Mouse (Mus musculus): ENCODE measurements at regions not wholly inside any gene's neighbourhood (a gene's known extent, or its start where the extent isn't known, plus 50 kb on each side); places are given as distances from the start of the nearest gene placed in this dataset.
"Not testable (repeated sequence)": the region's sequence is repeated elsewhere in the genome, so short reads cannot be mapped to it uniquely, and the experiment has no call there.

DNA sequence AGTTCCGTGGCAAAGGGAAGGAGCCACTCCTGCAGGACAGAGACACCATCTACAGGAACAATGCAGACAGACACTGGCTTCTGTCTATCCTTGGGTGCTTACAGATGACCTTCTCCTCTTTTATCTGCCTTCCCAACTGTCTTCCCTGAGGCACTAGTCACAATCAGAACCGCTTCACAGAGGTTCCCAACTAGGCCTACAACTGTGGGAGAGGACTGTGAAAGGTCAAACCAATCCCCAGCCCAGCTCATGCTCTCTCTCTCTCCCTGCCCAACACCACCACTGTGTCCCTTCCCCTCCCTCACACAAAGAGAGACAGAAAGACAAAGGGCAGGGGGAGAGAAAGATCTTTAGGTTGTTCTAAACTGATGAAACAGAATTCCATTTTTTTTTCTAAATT is 61.3 kb downstream of the Tmem17 start:
- no peak for DNase-seq

DNA sequence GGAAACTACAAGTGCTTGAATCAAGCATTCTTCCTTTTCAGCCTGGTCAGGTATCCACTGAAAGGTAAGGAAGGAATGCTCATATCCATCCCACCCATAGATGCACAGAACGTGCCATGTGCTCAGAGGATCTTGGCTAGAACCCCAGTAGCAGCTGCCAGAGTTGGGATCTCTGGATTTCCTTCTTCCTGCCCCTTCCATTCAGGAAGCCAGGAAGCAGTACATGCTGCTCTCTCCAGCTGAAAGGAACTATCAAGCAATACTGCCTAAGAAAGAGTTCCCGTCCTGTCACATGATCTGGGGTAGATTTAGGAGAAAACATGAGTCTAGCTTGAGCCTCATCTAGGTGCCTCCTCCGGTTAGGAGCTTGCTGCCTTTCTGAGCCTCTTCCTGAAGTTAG is 61.9 kb downstream of the Tmem17 start:
- DNase-seq, result no peak

DNA sequence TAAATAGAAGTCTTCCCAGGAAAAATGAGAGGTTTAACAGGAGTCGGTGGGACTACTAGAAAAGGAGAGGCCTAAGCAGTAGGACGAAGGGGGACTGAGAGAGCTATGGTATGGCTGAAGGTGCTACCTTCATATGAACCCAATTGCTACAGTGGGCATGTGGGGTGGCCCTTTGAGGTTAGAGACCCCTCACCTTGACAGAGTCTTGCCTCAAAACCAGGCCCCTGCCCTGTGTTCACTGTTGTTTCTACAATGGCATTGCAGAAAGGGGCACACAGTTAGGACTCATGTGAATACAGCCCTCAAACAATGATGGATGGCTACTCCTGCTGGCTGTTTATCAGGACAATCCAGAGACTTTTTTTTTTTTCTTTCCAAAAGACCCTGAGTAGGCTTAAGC is 62.6 kb downstream of the Tmem17 start:
- DNase-seq, result no peak

DNA sequence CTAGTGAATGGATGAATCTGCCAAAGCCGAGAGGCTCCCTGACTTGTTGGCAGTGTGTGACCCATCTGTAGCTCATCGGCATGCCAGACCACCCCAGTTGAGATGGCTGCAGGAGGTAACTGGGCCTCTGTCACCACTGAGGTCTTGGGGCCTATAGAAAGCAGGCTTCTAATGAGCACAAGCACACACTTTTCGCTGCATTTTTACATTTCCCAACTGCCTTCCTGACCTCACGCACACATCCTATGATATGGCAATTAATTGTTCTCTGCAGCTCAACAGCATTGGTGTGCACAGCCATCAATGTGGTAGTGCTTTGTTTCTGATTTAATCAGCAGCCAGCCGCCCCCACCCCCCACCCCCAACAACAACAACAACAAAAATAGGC is 72.2 kb downstream of the Tmem17 start:
- no peak for DNase-seq

DNA sequence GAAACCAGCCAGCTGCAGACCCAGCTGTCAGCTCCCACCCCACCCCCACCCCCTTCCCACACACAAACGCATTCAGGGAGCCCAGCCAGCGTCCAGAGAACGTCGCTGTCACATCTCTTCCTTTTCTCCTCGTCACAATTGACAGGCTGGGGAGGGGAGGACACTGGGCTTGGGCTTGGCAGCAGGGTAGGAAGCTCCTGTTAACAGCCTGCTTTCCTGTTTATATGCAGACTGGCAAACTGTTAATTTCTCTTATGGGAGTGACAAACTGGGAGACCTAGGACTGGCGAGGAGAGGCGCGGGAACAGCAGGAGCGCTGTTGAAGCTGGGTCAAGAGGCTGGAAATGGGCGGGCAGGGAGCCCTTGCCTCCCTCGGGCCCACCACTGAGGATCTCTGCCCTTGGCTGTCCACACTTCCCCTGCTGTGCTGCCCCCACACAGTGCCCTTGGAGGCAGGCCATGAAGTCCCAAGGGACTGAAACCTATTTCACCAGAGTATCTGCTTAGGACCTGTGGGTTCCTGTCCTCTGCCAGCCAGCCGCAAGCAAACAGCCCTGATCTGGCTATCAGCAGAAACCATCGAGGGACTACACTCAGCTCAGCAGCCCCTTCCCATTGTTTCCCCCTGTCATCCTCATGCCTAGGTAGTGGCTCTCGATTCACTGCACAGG is 72.7 kb downstream of the Tmem17 start:
- peak; percentile 39 to 58 for DNase-seq

DNA sequence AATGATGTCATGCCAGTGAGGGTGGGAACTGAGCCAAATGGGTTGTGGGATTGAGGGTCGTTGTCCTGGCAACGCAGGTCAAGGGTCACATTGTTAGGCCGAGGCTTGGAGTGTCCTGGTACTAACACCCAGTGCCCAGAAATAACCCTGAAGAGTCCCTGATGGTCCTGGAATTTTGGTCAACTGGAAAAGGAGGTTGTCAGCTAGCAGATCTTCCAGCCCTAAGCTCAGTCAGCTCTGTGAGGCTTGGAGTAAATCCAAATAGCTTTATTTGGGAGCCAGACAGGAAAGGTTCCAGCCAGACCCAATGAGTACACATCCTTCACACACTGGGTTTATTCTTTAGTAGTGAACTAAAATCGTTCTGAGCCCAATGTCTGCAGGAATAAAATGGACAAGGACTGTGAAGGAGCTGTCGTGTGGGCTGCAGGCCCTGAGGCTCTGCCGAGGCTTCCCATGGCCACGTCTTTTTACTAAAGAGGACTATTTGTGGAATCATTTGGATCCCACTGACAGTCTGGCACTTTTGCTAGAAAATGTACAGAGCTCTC is 75.9 kb downstream of the Tmem17 start:
- peak; percentile 25 to 52 for DNase-seq

DNA sequence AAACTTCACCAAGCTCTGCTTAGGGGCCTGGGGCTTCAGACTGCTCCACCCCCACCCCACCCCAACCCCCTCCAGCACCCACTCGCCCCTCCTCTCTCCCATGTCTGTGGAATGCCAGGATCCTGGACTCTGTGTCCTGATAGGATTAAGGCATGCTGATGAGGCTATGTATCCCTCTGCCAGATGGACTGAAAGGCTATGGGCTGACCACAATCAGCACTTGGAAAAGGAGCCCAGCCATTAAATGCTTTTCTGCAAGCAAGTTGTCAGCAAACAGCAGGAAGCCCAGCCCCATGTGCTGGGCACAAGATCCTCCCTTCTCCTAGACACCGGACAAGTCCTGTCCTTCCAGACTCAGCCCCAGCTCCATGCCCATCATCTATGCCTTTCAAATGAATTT is 76.7 kb downstream of the Tmem17 start:
- no peak for DNase-seq

DNA sequence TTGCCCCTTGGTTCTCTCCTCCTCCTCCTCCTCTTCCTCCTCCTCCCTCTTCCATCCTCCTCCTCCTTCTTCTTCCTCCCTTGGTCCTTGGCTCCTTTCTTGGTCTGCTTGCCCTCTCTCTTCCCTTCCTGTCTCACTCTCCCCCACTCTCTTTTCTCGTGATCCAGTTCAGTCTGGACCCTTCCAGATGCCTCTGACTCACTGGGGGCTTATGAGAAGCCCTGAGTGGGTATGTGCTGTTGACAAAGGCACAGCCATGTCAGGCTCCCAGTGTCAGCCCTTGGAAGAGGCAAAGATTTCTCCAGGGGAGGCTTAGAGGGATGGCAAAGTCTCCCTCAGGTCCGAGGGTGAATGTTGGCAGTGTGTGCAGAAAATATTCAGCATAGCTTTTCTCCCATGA is 78.0 kb downstream of the Tmem17 start:
- DNase-seq, result no peak

DNA sequence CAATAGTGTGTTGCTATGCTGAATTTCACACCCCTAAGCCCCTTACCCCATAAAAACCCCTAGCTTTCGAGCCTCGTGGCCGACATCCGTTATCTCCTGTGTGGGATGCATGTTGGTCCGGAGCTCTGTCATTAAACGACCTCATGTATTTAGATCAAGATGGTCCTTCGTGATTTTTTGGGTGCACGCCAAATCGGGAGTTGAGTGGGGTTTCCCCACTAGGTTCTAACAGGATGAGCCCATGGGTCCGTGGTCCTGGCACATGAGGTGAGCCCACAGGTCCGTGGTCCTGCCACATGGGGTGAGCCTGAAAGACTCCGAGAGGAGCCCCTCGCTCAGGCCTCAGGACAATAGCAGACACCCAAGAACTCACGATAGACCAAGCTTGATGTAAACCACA is 79.2 kb downstream of the Tmem17 start:
- not testable (repeated sequence) for DNase-seq

DNA sequence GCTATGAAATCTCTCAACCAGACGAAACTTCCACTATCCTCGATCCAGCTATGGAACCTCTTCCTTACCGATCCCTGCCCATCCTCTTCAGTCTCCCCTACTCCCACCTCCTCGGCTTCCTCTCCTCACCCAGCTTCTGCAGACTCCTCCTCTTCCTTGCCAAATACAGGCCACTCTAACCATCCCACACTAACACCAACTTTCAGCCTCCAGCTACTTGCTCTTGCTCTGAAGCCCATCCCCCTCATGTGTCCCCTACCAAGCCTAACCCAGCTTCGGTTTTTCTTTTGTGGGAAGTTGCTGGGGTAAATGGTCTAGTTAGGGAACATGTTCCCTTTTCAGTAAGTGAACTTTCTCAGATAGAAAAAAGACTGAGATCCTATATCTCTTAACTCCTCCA is 80.8 kb downstream of the Tmem17 start:
- no peak for DNase-seq

DNA sequence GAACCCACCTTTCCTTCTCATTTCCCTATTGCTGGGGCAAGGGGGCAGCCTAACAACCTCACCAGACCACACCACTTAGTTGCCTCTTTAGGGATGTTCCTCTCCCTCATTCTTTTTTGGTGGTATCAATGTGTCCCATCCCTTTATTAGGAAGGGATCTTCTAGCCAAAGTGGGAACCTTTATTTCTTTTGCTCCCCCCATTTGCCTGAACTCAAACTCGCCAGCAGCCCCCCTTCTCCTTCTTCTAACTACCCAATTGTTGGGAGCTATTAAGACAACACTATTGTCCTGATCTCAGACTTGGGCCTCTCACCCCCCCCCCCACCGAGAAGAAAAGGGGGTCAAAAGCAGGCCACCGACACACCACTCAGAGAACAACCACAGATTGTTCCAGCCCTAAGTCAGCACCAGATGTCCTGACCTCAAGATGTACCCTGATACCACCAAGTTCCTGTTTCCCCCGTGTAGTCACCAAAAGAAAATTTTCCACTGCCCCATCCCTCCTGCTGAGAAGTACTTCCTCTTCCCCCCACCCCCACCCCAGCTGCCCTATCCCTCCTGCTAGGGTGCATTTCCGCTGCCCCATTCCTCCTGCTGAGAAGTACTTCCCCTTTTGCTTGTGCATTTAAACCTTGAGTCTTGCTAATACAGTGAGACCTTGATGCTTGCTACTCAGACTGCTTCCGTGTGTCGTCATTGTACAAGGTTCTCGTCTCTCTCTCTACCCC is 84.4 kb downstream of the Tmem17 start:
- no peak for DNase-seq

DNA sequence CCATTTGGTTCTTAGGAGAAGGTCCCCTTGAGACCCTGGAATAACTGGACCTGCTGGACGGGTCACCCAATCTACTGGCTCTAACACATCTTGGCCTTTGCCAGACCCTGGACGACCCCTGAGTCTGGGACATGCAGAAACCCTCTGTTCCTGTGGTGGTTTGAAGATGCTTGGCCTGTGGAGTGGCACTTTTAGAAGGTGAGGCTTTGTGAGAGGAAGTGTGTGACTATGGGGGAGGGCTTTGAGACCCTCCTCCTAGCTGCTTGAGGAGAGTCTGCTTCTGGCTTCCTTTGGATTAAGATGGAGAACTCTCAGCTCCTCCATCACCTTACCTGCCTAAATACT is 84.9 kb downstream of the Tmem17 start:
- no peak for DNase-seq

DNA sequence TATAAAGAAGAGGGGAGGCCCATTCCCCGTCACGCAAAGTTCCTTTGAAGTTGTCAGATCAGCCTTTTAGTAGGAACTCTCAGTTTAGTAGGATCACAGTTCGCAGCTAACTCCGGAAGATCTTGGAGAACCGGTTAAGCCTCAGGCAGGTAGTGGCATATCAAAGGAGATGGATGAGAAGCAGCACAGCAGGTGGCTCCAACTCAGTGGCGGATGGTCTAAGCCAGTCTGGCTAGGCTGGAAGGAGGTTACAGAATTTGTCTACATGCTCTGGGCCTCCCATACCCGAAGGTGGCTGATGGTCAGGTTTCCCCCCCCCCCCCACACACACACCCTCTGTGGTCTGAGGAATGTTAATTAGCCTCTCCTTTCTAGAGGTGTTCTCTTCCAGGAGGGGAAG is 88.5 kb downstream of the Tmem17 start:
- DNase-seq, result no peak

DNA sequence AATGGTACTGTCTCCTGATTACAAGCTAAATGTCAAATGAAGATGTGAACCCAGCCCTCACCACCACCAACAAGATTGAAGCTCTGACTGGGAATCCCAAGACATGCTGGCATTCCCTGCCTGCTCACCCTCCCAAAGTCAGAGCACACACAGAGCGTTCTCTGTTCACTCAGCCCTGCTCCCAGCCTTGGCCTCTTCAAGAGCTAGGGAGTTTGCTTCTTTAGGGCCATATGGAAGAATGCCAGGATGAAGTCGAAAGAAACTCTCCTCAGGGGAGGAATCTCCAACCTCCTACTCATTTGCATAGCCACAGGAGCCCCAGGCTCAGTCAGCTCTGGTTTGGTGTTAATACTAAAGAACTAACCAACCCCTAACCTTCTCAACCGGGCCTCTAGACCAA is 90.1 kb downstream of the Tmem17 start:
- no peak for DNase-seq

DNA sequence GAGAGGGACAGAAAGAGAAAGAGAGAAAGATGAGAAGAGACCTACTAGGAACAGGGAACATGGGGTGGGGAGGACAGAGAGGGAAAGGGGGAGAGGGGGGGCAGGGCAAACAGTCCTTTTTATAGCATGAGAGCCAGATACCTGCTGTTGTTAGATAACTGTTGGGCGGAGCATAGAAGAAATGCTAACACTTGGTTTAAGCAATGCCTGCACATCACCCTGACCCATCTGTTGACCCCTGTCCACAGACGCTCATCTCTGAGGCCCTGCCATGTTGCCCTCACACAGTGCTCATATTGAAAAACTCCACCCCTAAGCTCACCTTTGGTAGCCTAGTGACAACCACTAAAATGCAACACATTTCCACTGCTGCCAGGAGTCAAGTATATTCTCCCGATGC is 90.7 kb downstream of the Tmem17 start:
- no peak for DNase-seq

DNA sequence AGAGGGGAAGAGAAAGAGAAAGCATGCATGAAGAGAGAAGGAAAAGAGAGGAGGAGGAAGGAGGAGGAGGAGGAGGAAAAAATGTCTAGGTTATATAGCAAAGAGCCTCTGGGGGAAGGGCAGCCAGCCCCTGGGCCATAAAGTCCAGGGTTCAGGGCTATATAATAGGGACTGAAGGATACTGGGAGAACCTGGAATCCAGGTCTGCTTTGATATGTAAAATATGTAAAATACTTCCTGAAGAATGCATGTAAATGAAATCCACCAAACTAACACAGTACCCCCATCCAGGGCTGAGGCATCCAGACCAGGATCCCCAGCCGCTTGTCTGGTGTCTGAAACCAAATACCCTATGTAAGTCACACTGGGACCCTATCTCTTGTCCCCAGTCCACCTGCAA is 91.5 kb downstream of the Tmem17 start:
- DNase-seq, result no peak

DNA sequence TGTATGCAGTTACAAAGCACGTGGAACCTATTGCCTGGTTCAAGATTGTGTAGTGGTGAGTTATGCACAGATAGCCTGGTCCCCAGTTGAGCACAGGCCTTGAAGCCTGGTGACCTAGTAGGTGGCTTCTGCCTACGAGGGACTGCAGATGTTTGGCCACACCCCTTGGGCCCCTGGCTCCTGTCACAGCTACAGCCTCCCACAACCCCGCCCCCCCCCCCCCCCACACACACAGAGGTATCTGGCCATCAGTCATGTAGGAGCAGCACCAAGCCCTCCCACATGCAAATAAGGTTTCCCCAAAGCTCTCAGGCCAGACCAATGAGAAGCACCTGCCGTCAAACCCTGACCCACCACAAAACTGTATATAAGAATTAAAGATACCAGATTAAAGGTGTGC is 94.5 kb downstream of the Tmem17 start:
- no peak for DNase-seq

DNA sequence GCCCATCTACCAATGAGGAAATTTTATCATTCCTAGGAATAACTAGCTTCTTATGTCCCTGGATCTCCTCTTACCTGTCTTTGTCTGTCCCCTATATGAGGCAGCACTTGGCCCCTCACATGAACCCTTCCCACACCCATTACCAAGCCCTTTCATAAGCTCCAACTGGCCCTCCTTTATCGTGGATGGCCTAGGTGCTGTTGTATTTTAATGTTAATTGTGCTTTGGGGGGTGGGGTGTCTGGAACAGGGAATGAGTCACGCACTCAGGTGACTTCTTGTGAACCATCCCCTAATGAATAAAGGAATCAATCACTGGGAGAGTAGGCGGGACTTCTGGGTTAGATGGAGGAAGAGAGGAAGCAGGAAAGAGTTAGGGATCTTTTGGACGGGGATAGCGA is 95.8 kb downstream of the Tmem17 start:
- no peak for DNase-seq

DNA sequence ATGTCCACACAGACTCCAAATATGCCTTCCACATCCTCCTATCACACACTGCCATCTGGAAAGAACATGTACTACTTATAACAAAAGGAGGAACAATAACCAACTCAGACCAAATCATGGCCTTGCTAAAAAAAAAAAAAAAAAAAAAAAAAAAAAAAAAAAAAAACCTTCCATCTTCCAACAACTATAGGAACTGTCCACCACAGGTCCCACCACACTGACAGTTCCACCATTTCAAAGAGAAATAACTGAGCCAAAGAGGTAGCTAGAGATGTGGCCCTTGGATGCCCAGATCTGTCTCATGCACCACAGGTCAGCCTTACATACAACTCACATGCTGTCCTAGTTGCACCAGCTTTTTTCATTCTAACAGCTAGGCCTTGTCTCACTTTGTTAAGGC is 97.1 kb downstream of the Tmem17 start:
- no peak for DNase-seq

DNA sequence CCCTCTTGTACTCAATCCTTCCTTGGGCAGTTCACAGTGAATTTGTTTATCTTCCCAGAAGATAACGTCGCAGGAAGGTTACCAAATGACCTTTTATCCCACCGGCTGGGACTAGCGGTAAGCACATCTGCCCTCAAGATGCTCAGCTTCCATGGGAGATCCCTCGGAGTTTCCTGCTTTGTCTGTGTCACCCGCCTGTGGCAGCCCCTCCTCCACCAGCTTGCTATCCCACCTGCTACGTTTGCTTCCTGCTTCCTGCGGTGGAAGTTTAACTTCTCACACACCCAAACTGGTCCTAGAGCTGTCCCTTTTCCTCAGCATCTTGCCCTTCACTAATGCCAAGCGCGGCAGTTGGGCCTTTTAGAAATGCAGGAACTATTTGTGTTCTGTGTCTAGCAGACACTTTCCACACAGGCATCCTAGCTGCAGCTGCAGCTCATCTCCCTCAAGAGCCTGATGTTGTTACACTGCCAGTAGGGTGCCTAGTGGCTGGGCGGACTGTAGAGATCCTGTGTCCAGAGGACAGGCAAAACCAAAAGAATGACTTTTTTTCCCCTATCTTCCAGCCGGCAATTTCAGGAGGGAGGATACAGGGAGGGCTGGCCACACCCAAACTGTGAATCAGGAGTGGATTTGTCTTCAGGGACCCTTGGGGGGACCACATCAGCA is 98.7 kb downstream of the Tmem17 start:
- no peak for DNase-seq

DNA sequence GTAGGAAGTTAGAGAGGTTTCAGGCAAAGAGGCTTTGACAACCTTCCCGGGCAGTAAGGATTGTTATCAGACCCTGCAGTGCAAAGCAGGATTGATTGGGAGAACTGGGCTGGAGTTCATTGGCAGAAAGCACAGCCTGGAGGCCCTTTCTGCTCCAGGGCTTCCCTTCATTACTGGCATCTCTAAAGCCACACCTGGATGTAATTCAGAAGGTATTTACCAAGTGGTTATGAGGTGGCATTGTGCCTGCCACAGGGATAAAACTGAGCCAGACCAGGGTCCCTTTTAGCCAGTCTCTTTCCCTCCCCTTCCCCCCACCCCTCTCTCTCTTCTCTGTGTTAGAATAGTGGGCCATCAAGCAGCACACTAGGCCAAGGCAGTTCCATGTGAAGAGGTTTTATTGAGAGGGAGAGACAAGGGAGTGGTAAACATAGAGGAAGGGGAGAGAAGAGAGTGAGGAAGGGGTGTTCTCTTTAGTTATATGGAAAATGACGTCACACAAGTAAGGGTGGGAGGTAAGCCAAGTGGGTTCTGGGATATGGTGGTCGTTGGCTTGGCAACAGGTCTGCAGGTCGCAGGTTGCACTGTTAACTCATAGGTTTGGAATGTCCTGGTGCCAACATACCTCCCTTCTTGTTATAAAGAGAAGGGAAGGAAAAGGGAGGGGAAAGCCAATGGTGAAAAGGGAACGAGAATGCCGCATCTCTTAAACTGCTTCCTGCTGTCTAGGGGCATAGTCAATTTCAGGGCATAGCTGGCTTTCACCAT is 99.4 kb downstream of the Tmem17 start:
- DNase-seq, result no peak

DNA sequence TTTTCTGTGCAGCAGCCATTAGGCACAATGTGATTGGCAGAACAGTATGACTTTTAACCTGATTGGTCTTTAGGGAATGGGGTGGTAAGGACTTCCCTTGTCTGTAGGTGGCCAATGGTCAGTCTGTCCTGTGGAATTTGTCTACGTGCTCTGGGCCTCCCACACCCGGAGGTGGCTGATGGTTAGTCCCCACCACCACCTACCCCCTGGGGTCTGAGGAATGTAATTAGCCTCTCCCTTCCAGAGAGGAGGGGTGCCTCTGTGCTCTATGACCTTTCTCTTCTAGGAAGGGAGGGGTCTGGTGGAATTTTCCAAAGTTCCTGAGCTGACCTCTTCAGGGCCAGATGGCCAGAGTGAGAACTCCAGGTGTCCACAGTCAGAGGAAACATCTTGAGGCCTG is 101.6 kb downstream of the Tmem17 start:
- DNase-seq, result no peak

DNA sequence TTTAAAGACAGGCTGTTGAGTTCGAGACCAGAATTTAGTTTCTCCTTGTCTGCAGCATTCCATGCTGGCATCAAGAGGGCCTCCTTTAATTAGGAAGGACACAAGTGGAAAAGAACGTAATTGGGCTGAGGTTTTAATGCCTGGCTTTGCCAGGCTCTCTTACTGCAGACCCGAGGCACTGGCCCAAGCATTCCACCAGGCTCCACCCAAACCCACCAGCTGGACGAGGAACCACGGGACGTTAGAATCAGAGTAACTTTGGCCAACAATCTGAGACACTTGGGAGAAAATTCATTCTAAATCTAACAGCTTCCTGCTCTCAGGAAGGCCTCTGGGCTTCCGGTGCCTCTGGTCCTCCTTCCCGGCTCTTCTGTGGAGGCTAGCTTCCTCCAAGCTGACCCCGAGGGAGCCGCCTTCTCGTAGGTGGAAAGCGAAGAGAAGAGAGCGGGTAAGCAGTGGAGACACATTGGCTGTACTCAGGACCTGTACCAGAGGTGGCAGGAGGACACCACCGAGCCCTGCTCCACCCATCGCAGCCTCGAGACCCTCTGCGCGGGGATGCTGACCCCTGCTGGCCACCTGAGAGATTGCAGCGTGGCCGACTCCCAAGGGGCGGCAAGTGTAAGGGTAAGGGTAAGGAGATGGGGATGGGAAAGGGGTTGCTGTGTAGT is 105.5 kb downstream of the Tmem17 start:
- DNase-seq, result peak; percentile 73 to 86
